Mouse (Mus musculus): ENCODE data around the gene Zfp747.

DNA sequence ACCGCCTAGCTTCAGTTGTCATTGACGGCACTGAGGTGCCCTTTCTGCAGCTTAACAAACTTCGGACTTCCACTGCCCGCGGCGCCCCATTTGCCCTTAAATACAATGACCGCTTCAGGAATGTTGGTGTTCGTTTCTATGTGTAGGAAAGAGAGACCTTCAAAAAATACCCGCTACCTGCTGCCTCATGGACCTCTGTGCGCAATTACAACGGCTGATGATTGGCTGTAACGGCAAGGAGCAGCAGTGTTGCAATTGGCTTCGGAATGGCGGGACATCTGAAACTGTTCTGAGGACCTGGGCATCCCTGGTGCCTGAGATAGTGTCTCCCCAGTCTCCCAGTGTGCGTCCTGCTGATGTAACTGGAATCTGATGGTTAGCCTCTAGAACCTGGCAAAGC lies 46.4 kb upstream of the Zfp747 start:
- TF ChIP-seq CTCF (IDR thresholded peaks at IDR 0.05; ENCODE audit: borderline replicate concordance, insufficient read depth, low read length) (no peak), POLR2A (IDR thresholded peaks at IDR 0.05; ENCODE audit: low read depth, low read length) (no peak)

Measured in embryonic fibroblast, embryonic 13.5 days (primary cell).